Mouse (Mus musculus) olfactory bulb, adult 2 months (tissue): Measurements from ENCODE around the gene Thsd4.

Experiments used
- CTCF ChIP-seq: fragments of 200-500 bp; IDR thresholded peaks from 2 replicates; pipeline ENCODE4 v1.5.1; 2012; ENCODE audit warnings: low read depth, mild to moderate bottlenecking, low read length, moderate library complexity; ENCODE audit not compliant: insufficient read depth
- POLR2A ChIP-seq: fragments of 200-500 bp; IDR thresholded peaks from 2 replicates; pipeline ENCODE4 v1.6.1; 2012; ENCODE audit warnings: mild to moderate bottlenecking, low read depth, low read length, moderate library complexity; ENCODE audit not compliant: insufficient read depth

DNA sequence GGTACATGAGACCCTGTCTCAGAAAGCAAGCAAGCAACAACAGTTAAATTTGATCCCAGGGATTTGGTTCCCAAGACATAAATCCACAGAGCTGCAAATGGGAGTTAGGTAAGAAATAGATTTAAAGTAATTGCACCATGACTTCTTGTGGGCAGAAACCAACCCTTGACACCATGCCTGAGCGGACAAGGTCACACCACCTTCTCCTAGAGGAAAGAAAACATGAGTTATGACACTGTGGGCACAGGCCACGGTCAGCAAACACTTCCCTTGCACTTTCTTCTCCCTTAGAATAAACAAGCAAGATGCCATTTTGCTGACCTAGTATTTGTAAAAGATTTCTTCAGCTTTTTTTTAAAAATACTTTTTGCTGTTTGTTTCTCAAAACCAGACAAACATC, 334.4 kb downstream of the Thsd4 start:
- TF ChIP-seq POLR2A: no peak
- TF ChIP-seq CTCF: no peak
